Mouse (Mus musculus): ENCODE data around the gene Fam168b.
A peak's percentile ranks its signal among the peaks of the same experiment; 100 is the strongest.

Fam168b gene

GRCm38 (mm10) chr1:34812407-34813247, 30.2 kb downstream of the Fam168b start:
- no peak for DNase-seq (ENCODE audit: low read depth)

DNA sequence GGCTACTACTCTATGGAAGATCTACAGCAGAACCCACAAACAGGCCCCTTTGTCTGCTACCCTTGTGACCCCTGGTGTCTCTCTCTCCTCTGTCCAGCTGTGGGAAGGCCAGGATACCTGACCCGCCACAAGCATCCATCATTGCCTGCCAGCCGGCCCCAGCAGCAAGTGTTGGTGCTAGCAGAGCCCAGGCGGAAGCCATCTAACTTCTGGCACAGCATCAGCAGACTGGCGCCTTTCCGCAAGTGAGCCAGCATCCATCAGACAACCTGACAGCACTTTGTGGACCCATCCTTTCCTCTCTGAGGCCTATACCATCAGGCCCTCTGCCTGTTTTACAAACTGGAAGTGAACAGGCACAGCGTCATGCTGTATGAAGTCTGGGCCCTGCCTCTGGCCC, 31.3 kb downstream of the Fam168b start:
- no peak for DNase-seq (ENCODE audit: low read depth)

DNA sequence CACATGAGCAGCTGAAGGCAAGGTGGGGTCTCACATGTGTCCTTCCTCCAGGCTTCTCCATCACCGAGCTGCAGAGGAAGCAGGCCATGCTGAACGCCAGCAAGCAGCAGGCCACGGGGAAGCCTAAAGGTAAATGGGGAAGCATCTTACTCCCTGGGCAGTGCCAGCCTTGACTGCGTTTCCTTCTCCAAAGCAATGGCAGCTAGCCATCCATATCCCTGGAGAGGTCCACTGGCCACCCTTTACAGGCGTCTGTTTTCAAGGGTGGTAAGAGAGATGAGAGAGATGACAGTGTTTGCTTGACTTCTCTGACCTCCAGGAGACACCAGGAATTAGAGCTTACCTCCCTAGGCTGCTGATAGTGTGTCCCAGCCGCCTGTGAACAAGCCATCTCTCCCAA, 31.8 kb downstream of the Fam168b start:
- DNase-seq (ENCODE audit: low read depth) = no peak

- DNase-seq (ENCODE audit: low read depth) = no peak
Measured at GRCm38 (mm10) chr1:34810293-34810692, 32.6 kb downstream of the Fam168b start.

GRCm38 (mm10) chr1:34808445-34808844, 34.4 kb downstream of the Fam168b start:
- DNase-seq (ENCODE audit: low read depth) = no peak

DNA sequence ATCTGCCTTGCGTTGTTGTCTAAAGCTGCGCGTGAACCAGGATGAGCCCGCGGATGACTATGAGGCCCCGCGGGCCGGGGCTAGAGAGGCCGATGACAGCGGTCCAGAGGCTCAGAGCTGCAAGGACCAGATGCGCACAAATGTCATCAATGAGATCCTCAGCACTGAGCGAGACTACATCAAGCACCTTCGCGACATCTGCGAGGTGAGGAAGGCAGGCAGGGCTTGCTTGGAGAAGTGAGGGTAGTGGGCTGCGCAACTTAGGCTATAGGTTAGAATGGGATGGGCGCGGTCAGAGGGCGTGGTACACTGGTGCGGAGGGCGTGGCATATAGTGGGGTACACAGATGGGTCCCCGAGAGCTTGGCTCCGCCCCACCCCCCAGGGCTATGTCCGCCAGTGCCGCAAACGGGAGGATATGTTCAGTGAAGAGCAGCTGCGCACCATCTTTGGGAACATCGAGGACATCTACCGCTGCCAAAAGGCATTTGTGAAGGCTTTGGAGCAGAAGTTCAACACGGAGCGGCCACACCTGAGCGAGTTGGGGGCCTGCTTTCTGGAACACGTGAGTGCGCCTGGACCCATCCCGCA, 36.8 kb downstream of the Fam168b start:
- DNase-seq (ENCODE audit: low read depth) = no peak

DNA sequence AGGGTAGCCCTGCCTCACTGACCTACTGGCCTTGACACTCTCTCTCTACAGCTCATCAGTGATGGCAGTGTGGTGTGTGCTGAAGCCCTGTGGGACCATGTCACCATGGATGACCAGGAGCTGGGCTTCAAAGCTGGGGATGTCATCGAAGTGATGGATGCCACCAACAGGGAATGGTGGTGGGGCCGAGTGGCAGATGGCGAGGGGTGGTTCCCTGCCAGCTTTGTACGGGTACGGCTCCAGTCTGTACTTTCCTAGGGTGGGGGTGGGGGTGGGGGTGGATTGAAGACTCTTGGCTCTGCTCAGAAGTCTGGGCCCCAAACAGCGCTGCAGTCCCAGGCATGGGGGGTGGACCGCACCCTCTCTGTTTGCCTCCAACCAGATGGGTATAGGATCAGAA, 38.0 kb downstream of the Fam168b start:
- no peak for DNase-seq (ENCODE audit: low read depth)

DNA sequence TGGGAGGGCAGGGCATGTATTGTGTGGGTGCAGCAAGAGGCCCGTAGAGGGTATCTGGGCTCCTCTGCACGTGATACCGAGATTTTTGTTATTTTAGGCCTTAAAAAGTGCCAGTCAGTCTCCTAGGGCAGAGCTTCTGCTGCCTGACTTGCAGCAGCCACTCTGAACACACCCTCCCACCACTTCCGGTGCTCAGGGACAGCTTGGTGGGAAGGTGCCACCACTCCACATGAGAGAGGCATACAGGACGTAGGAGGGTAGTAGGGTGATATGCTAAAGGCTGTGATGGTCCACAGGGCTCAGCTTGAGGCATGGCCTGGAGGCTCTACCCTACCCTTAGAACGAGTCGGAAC, 40.6 kb downstream of the Fam168b start:
- DNase-seq (ENCODE audit: low read depth) = no peak

GRCm38 (mm10) chr1:34801616-34802289, 41.1 kb downstream of the Fam168b start:
- no peak for DNase-seq (ENCODE audit: low read depth)

GRCm38 (mm10) chr1:34799140-34799539, 43.7 kb downstream of the Fam168b start:
- no peak for DNase-seq (ENCODE audit: low read depth)

GRCm38 (mm10) chr1:34793304-34794300, 49.3 kb downstream of the Fam168b start:
- no peak for DNase-seq (ENCODE audit: low read depth)

- DNase-seq (ENCODE audit: low read depth) = no peak
Measured at GRCm38 (mm10) chr1:34783538-34784161, 59.2 kb downstream of the Fam168b start.

GRCm38 (mm10) chr1:34775870-34776269, 67.0 kb downstream of the Fam168b start:
- DNase-seq (ENCODE audit: low read depth) = no peak

- no peak for DNase-seq (ENCODE audit: low read depth)
Measured at GRCm38 (mm10) chr1:34768875-34769274, 74.0 kb downstream of the Fam168b start.

GRCm38 (mm10) chr1:34767851-34768250, 75.0 kb downstream of the Fam168b start:
- DNase-seq (ENCODE audit: low read depth) = no peak

DNA sequence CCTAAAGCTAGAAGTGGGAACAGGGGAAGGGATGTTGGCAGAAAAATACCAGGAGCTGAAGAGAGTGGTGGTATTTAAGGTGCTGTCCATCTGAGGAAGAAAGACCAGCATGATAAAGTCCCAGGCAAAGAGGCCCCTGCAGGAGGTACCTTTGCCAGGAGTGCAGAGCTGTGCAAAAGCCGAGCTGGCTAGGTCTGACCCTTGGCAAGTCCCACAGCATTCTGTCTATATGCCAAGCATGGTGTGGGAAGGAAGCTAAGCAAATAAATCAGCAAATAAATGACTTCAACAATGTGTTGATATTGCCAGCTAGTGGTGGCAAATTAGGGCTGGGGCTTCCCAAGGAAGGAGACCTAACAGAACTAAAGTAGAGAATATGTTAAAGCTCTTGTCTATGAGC, 76.0 kb downstream of the Fam168b start:
- DNase-seq (ENCODE audit: low read depth) = peak; percentile 0

Data from fibroblast of lung, adult 2 months (primary cell).